Mouse (Mus musculus): Measurements from ENCODE around the gene Aqp1.

DNA sequence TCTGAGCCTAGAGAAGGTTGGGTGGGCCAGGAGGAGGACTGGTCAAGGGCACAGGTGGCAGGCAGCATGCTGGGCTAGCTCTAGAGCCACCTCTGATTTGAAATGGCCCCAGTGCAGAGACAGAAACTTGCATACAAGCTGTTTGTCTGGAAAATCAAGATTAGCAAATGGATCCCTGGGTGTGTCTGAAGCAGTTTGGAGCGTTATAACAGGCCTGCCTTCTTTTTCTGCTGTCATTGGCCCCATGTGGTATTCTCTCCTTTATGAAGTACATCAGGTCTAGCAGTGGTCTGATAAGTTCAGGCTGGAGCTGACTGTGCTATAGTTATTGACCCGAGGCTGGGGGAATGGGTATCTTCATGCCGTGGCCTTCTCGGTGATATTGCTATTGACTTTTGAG is 22.3 kb upstream of the Aqp1 start:
- no peak for TF ChIP-seq CTCF (IDR thresholded peaks at IDR 0.05; ENCODE audit: control insufficient read depth, insufficient read depth, insufficient replicate concordance, low read depth, low read length)
- no peak for TF ChIP-seq POLR2A (IDR thresholded peaks at IDR 0.05; ENCODE audit: control insufficient read depth, low read depth, low read length)
